Mouse (Mus musculus): ENCODE data around the gene Olfr148. TPM values are rescaled to one million over a fixed set of nuclear protein-coding genes. Genes with fewer than 3 reads are reported as not detected.
A peak's percentile ranks its signal among the peaks of the same experiment; 100 is the strongest.

The Olfr148 gene
- total RNA-seq (2022) = not detected

DNA sequence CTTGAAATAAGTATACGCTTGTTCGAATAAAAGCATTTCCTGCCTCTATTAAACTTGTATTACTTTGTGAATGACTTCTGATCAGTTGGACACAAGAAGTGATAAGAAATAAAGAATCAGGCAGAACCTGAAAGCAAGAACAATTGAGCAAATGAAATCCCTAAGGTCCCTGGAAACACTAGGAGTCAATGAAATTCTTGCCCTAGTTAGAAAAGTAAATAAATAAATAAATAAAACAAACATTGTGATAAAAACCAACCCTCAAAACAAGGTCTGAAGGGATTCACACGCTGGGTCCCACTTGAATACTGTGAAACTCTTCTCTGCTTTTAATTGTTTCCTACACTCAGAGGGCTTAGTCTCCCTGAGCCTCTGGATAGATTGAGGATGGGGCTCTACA lies at the start of gene Olfr148:
TSS of gene Olfr148 (plus strand) at position 301 of the 400 bp plus-strand sequence.
- no peak for DNase-seq (ENCODE audit: low spot score in 2 of 2)

GRCm38 (mm10) chr9:39575469-39575868 lies 35.0 kb upstream of the Olfr148 start, which contains the start of gene Olfr959:
Gene Olfr959 (minus strand): TSS chr9:39575569.
- DNase-seq (ENCODE audit: low spot score in 2 of 2) = no peak

GRCm38 (mm10) chr9:39577050-39577449 lies 33.4 kb upstream of the Olfr148 start:
- DNase-seq (ENCODE audit: low spot score in 2 of 2) = no peak

GRCm38 (mm10) chr9:39602536-39603332 lies 7.7 kb upstream of the Olfr148 start:
- peak; percentile 14 to 21 for DNase-seq (ENCODE audit: low spot score in 2 of 2)

DNA sequence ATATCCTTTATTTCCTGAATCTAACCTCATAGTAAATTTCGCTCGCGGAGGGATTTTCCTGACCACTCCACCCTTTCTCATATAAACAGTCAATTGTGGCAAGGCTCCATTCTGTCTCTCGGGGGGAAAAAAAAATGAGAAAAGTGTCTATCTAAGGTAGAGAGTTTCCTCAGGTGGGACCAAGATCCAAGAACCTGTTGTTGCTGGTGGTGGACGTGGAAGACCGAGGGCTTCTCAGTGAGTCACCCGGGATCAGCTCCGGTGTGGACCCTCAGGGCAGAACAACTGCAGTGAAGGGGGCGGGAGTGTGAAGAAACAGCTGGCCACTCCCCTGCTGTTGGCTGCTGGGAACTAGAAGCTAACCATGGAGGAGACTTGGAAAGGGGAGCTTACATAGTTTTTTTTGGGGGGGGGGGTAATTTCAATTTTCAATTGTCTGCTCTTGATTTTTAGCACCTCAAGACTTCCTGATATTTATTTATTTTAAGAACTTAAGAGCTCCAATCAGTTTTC lies 7.1 kb upstream of the Olfr148 start:
- no peak for DNase-seq (ENCODE audit: low spot score in 2 of 2)

GRCm38 (mm10) chr9:39603999-39604453 lies 6.4 kb upstream of the Olfr148 start, which contains the start of gene AW551984:
Gene AW551984 (minus strand): TSS chr9:39604403.
- peak in 1 of 2 experiments; percentile 5 for DNase-seq (ENCODE audit: low spot score in 2 of 2)

DNA sequence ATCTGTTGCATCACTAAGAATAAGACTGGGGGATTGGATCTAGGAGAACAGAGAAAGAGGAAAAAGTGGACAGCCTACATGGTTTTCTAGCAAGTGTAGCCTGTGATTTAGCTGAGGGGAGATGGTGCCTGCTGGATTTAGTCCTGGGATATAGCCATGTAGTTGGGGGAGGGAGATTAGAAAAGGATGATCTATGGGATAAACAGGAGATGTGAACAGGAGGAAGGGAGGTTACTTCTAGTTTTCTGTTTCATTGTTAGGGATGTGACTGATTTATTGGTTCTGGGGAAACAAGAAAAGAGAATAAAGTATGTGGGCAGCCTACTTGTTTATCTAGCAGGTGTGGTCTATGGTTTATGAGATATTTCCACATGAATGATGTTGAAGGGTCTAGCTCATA lies 2.0 kb upstream of the Olfr148 start:
- DNase-seq (ENCODE audit: low spot score in 2 of 2) = no peak

DNA sequence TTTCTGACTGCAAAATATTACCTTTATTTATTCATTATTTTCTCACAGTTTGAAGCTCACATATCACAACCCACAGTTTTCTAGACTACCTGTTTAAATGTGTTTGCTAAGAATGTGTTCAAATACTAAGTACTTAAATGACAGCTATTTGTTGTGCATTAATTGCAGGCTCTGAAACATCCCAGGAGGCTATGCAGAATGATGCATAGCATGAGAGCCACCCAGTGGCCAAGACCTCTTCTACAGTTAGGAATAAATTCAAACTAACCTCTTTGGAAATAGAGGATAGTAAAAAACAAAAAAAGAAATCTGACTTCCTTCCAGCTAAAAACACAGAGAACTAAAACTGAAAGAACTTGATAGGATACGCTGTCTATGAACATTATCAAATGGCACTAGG lies 1.5 kb downstream of the Olfr148 start:
- peak in 1 of 2 experiments; percentile 22 for DNase-seq (ENCODE audit: low spot score in 2 of 2)

- DNase-seq (ENCODE audit: low spot score in 2 of 2) = no peak
These were observed 10.6 kb downstream of the Olfr148 start, which contains the start of gene Olfr960 for GRCm38 (mm10) chr9:39621073-39621472. Gene Olfr960 (plus strand): TSS chr9:39621373.

DNA sequence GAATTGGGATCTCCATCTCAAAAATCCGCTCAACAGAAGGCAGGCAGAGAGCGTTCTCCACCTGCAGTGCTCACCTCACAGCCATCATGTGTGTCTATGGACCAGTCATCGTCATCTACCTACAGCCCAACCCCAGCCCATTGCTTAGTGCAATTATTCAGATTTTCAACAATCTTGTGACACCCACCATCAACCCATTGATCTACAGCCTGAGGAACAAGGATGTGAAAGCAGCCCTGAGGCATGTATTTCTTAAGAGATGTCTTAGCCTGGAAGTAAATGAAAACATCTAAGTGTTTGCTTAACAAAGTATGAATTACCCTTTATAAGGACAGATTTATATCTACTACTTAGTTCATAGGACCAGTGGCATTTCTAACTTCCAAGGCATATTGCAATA lies 13.3 kb downstream of the Olfr148 start:
- DNase-seq (ENCODE audit: low spot score in 2 of 2) = no peak

GRCm38 (mm10) chr9:39624711-39625110 lies 14.3 kb downstream of the Olfr148 start:
- DNase-seq (ENCODE audit: low spot score in 2 of 2) = no peak

GRCm38 (mm10) chr9:39629069-39629468 lies 18.6 kb downstream of the Olfr148 start:
- DNase-seq (ENCODE audit: low spot score in 2 of 2) = no peak

DNA sequence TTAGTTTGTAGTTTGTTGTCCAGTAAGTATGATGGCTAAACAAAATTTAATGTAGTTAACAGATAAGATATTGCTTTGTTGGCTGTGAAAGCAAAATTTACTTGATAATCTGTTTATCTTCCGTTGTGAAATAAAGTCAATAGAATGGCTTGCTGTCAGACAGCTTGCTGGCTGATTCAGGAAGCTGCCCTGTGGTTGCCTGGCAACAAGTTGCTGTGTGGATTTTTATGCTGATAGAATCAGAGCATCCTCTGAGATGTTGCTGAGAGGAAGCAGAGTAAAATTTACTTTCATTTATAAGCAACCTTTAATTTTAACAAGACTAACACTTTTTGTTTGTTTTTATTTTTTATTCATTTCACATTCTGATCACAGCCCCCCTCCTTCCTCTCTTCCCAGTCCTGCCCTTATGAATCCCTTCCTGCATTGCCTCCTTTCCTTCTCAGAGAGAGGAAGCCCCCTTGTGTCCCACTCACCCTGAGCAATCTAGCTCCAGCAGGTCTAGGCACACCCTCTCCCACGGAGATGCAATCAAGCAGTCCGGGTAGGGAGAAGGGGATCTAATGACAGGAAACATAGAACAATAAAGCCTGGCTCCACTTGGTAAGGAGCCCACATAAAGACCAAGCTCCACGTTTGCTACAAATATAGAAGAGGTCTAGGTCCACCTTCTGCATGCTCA lies 23.6 kb downstream of the Olfr148 start:
- peak; percentile 37 to 40 for DNase-seq (ENCODE audit: low spot score in 2 of 2)

- no peak for DNase-seq (ENCODE audit: low spot score in 2 of 2)
These were observed 34.3 kb downstream of the Olfr148 start, which contains the start of gene Olfr961 for GRCm38 (mm10) chr9:39644785-39645184. Gene Olfr961 (plus strand): TSS chr9:39645085.

GRCm38 (mm10) chr9:39647382-39647781 lies 36.9 kb downstream of the Olfr148 start:
- DNase-seq (ENCODE audit: low spot score in 2 of 2) = no peak

DNA sequence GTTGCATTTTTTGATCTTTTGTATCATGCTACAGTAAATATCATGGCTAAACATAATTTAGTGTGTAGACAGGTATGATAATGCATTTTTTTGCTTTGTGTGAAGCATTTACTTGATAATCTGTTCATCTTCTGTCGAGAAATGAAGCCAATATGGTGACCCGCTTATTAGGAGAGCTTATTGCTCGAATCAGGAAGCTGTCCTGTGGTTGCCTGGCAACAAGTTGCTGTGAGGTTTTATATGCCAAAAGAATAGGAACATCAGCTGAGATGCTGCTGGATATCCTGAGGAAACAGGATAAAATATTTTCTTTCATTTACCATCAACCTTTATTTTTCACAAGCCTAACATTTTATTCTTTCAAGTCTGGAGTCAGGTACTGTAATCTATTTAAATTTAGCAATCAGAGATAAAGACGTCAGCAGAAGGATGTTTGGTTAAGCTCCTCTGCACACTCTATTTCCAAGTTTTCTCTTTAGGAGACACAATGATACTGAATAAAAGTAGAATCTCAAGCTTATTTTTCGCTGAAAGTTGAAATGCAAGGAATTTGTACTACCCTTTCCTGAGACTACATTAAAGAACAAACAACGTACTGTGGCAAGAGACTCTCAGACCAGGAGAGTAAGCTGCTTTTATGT lies 44.4 kb downstream of the Olfr148 start:
- DNase-seq (ENCODE audit: low spot score in 2 of 2) = peak; percentile 17 to 19

Other genes with a start within 250 kb of the Olfr148 start
- not detected for gene Olfr951, start 223.2 kb upstream of the Olfr148 start, total RNA-seq (2022)
- gene Olfr952, start 183.5 kb upstream of the Olfr148 start, total RNA-seq (2022) = not detected
- gene Olfr954, start 154.0 kb upstream of the Olfr148 start, total RNA-seq (2022) = not detected
- not detected for gene Olfr955, start 138.7 kb upstream of the Olfr148 start, total RNA-seq (2022)
- gene Olfr44, start 116.7 kb upstream of the Olfr148 start, total RNA-seq (2022) = not detected
- gene Olfr957, start 94.8 kb upstream of the Olfr148 start, total RNA-seq (2022) = under 1 TPM in 1 of 4 experiments, not detected in 3; 0.22 TPM
- gene Olfr958, start 56.6 kb upstream of the Olfr148 start, total RNA-seq (2022) = not detected
- not detected for gene Olfr959, start 35.1 kb upstream of the Olfr148 start, total RNA-seq (2022)
- 1 to 10 TPM; 5.4 to 8.3 (median 7.7) TPM for gene AW551984, start 6.3 kb upstream of the Olfr148 start, total RNA-seq (2022)
- not detected for gene Olfr960, start 10.7 kb downstream of the Olfr148 start, total RNA-seq (2022)
- gene Olfr961, start 34.4 kb downstream of the Olfr148 start, total RNA-seq (2022) = not detected
- gene Olfr963, start 56.5 kb downstream of the Olfr148 start, total RNA-seq (2022) = not detected
- not detected for gene Olfr149, start 96.5 kb downstream of the Olfr148 start, total RNA-seq (2022)
- gene Olfr965, start 100.7 kb downstream of the Olfr148 start, total RNA-seq (2022) = not detected
- gene Olfr150, start 120.3 kb downstream of the Olfr148 start, total RNA-seq (2022) = not detected
- gene Olfr967, start 135.6 kb downstream of the Olfr148 start, total RNA-seq (2022) = not detected
- gene Olfr968, start 172.6 kb downstream of the Olfr148 start, total RNA-seq (2022) = not detected
- gene Olfr969, start 180.3 kb downstream of the Olfr148 start, total RNA-seq (2022) = not detected
- gene Olfr970, start 198.2 kb downstream of the Olfr148 start, total RNA-seq (2022) = not detected
- not detected for gene Olfr971, start 226.2 kb downstream of the Olfr148 start, total RNA-seq (2022)

Measured in layer of hippocampus, adult 8-10 months (tissue).